30 mouse cellular contexts compared by ENCODE assay signal in genomic region chr4:153424324-153424723, GRCm38 (mm10). TPM values are rescaled to one million over a fixed set of nuclear protein-coding genes. Genes with fewer than 3 reads are reported as not detected.
DNase-seq lines count a peak whose midpoint lies in the region; ATAC-seq lines count a peak whose summit lies in the region.
"Had no signal": no experiment of that assay in that cellular context is flagged by ENCODE, and none has a peak within 500 bp of the region (broad histone marks: within the 10 kb centered on the region; RNA-seq: fewer than 3 reads in every experiment).

No protein-coding gene starts in this region.

- WGBS in hindbrain, embryonic 10.5 days, result 86% methylated on average over 10 of the region's 10 CpGs
- 86% methylated on average over 10 of the region's 10 CpGs for WGBS in hindbrain, embryonic 14.5 days
- WGBS in midbrain, embryonic 11.5 days, result 92% methylated on average over 10 of the region's 10 CpGs
- WGBS in midbrain, embryonic 14.5 days, result 90% methylated on average over 10 of the region's 10 CpGs
- 65% methylated on average over 10 of the region's 10 CpGs for WGBS in kidney, embryonic 16.5 days

- no peak overlapping the region for H3K4me2 ChIP-seq in hindbrain, embryonic 14.5 days (replicated peaks)
- no peak overlapping the region for H3K4me2 ChIP-seq in midbrain, embryonic 11.5 days
- no peak overlapping the region for H3K4me2 ChIP-seq in midbrain, embryonic 14.5 days (ENCODE audit: low read length)
- no peak overlapping the region for H3K4me2 ChIP-seq in kidney, embryonic 16.5 days (replicated peaks; ENCODE audit: low read depth, low read length)
- H3K4me2 ChIP-seq: forebrain, embryonic 13.5 days; intestine, embryonic 15.5 days; limb, embryonic 13.5 days; liver, embryonic 11.5 days; lung, embryonic 15.5 days; midbrain, embryonic 13.5 days had no signal

- 0 out of 2 replicates have a peak overlapping the region, but pooled peaks have one; percentile 35 for H3K27ac ChIP-seq in hindbrain, embryonic 10.5 days
- no peak overlapping the region for H3K27ac ChIP-seq in hindbrain, embryonic 14.5 days
- no peak overlapping the region for H3K27ac ChIP-seq in midbrain, embryonic 11.5 days (ENCODE audit: low read depth, low read length)
- no peak overlapping the region for H3K27ac ChIP-seq in midbrain, embryonic 14.5 days (replicated peaks; ENCODE audit: low read depth, low read length)
- H3K27ac ChIP-seq in kidney, embryonic 16.5 days (ENCODE audit: low read length), result no peak overlapping the region
- H3K27ac ChIP-seq: forebrain, embryonic 13.5 days; hindbrain, postnatal 0 days; intestine, embryonic 15.5 days; kidney, postnatal 0 days; limb, embryonic 13.5 days; lung, embryonic 15.5 days; midbrain, embryonic 13.5 days had no signal

- H3K4me3 ChIP-seq in hindbrain, embryonic 10.5 days, result no peak overlapping the region
- H3K4me3 ChIP-seq in hindbrain, embryonic 14.5 days (replicated peaks; ENCODE audit: low read length), result no peak overlapping the region
- H3K4me3 ChIP-seq in midbrain, embryonic 11.5 days (ENCODE audit: low read depth, low read length), result no peak overlapping the region
- H3K4me3 ChIP-seq in midbrain, embryonic 14.5 days (replicated peaks; ENCODE audit: low read depth, low read length), result no peak overlapping the region
- H3K4me3 ChIP-seq in kidney, embryonic 16.5 days (ENCODE audit: low read length), result no peak overlapping the region
- H3K4me3 ChIP-seq: forebrain, embryonic 13.5 days; intestine, embryonic 15.5 days; limb, embryonic 13.5 days; lung, embryonic 15.5 days; midbrain, embryonic 13.5 days had no signal

- peaks cover 4% of the 10 kb centered on the region for H3K36me3 ChIP-seq in hindbrain, embryonic 10.5 days
- H3K36me3 ChIP-seq in hindbrain, embryonic 14.5 days (replicated peaks; ENCODE audit: control insufficient read depth, insufficient read depth), result peaks cover 1% of the 10 kb centered on the region; the same call in 1 of the 2 replicates
- no peaks in the 10 kb centered on the region for H3K36me3 ChIP-seq in midbrain, embryonic 11.5 days (ENCODE audit: control insufficient read depth, insufficient read depth, low read length)
- no peaks in the 10 kb centered on the region for H3K36me3 ChIP-seq in midbrain, embryonic 14.5 days (ENCODE audit: control insufficient read depth, insufficient read depth, low read length)
- H3K36me3 ChIP-seq in kidney, embryonic 16.5 days (ENCODE audit: insufficient read depth, low read length), result no peaks in the 10 kb centered on the region
- H3K36me3 ChIP-seq: intestine, embryonic 15.5 days; limb, embryonic 13.5 days; lung, embryonic 15.5 days had no signal

- H3K27me3 ChIP-seq in hindbrain, embryonic 10.5 days (ENCODE audit: insufficient read depth, poor library complexity, severe bottlenecking), result no peaks in the 10 kb centered on the region
- H3K27me3 ChIP-seq in hindbrain, embryonic 14.5 days (ENCODE audit: control insufficient read depth, insufficient read depth, low read length), result no peaks in the 10 kb centered on the region
- no peaks in the 10 kb centered on the region for H3K27me3 ChIP-seq in midbrain, embryonic 11.5 days (ENCODE audit: control insufficient read depth, insufficient read depth, low read length)
- no peaks in the 10 kb centered on the region for H3K27me3 ChIP-seq in midbrain, embryonic 14.5 days (ENCODE audit: control insufficient read depth, insufficient read depth, low read length)
- H3K27me3 ChIP-seq in kidney, embryonic 16.5 days (ENCODE audit: insufficient read depth, low read length), result no peaks in the 10 kb centered on the region
- H3K27me3 ChIP-seq: CH12.LX; intestine, embryonic 15.5 days; limb, embryonic 13.5 days had no signal

- no peak for ATAC-seq in hindbrain, embryonic 14.5 days (ENCODE audit: low FRiP score)
- ATAC-seq in midbrain, embryonic 11.5 days (ENCODE audit: low FRiP score), result no peak
- no peak for ATAC-seq in midbrain, embryonic 14.5 days (ENCODE audit: low FRiP score, low TSS enrichment)
- ATAC-seq in kidney, embryonic 16.5 days (ENCODE audit: low FRiP score, low TSS enrichment), result no peak
- ATAC-seq: activated CD4-positive, CD25-positive, alpha-beta regulatory T cell, adult 4 months; forebrain, embryonic 13.5 days; hindbrain, postnatal 0 days; intestine, embryonic 15.5 days; midbrain, embryonic 13.5 days had no signal

- 0 out of 2 replicates have a peak, but pooled peaks cover under 1% of the 10 kb centered on the region for H3K9me3 ChIP-seq in hindbrain, embryonic 10.5 days
- no peaks in the 10 kb centered on the region for H3K9me3 ChIP-seq in hindbrain, embryonic 14.5 days (ENCODE audit: control insufficient read depth, low read length)
- H3K9me3 ChIP-seq in midbrain, embryonic 11.5 days (ENCODE audit: control insufficient read depth, low read length), result no peaks in the 10 kb centered on the region
- no peaks in the 10 kb centered on the region for H3K9me3 ChIP-seq in midbrain, embryonic 14.5 days (ENCODE audit: control insufficient read depth, low read length)
- no peaks in the 10 kb centered on the region for H3K9me3 ChIP-seq in kidney, embryonic 16.5 days (ENCODE audit: low read length)
- H3K9me3 ChIP-seq: intestine, embryonic 15.5 days; lung, embryonic 15.5 days had no signal

- intact Hi-C loops in left cerebral cortex, postnatal 14 days (cut with DNase I), result no loop called here

- H3K9ac ChIP-seq in hindbrain, embryonic 14.5 days, result no peak overlapping the region
- no peak overlapping the region for H3K9ac ChIP-seq in midbrain, embryonic 11.5 days (ENCODE audit: low read length)
- H3K9ac ChIP-seq in midbrain, embryonic 14.5 days (replicated peaks; ENCODE audit: low read length), result no peak overlapping the region
- H3K9ac ChIP-seq in kidney, embryonic 16.5 days (replicated peaks; ENCODE audit: low read length), result no peak overlapping the region
- H3K9ac ChIP-seq: forebrain, embryonic 13.5 days; intestine, embryonic 15.5 days; limb, embryonic 13.5 days; lung, embryonic 15.5 days; midbrain, embryonic 13.5 days had no signal

- H3K4me1 ChIP-seq in hindbrain, embryonic 10.5 days (replicated peaks), result peaks cover 52% of the 10 kb centered on the region
- H3K4me1 ChIP-seq in hindbrain, embryonic 14.5 days (replicated peaks; ENCODE audit: control insufficient read depth, insufficient read depth, low read length), result 0 out of 2 replicates have a peak, but pooled peaks cover 9% of the 10 kb centered on the region
- peaks cover 4% of the 10 kb centered on the region for H3K4me1 ChIP-seq in midbrain, embryonic 11.5 days (ENCODE audit: control insufficient read depth, insufficient read depth, low read length)
- no peaks in the 10 kb centered on the region for H3K4me1 ChIP-seq in midbrain, embryonic 14.5 days (ENCODE audit: control insufficient read depth, insufficient read depth, low read length)
- no peaks in the 10 kb centered on the region for H3K4me1 ChIP-seq in kidney, embryonic 16.5 days (ENCODE audit: insufficient read depth, low read length)
- H3K4me1 ChIP-seq: intestine, embryonic 15.5 days; lung, embryonic 15.5 days had no signal

- no peak for DNase-seq in hindbrain, embryonic 10.5 days (ENCODE audit: low spot score)
- DNase-seq in hindbrain, embryonic 14.5 days (ENCODE audit: low spot score), result no peak
- peak; percentile 19 for DNase-seq in midbrain, embryonic 11.5 days (ENCODE audit: low spot score, missing footprints)
- no peak for DNase-seq in midbrain, embryonic 14.5 days
- DNase-seq in left cerebral cortex, postnatal 14 days (ENCODE audit: low spot score in 2 of 2), result peak; percentile 58 to 83
- DNase-seq in telencephalon, adult 2 months (ENCODE audit: low read depth, low spot score), result peak; percentile 60
- DNase-seq in adrenal gland, postnatal 10 days, result no peak
- DNase-seq: adrenal gland, adult 2 months; cerebellum, adult 11 months; cerebellum, adult 9-10 months; cerebellum, postnatal 36 days; heart, postnatal 14 days; kidney, adult 2 months; layer of hippocampus, adult 9-11 months; thymus, adult 18-20 months; thymus, postnatal 25 days had no signal

RNA-seq across cellular contexts. Expression of gene Ajap1, which starts 58.3 kb away (rescaled TPM):
- 2.6 and 3.5 TPM in 2 replicates for polyA plus RNA-seq in hindbrain, embryonic 10.5 days (2016; fragmentation: Nextera tagmentation; extraction: Ambion mirVana)
- 16.3 and 18.5 TPM in 2 replicates for polyA plus RNA-seq in hindbrain, embryonic 14.5 days (2014; fragmentation: Nextera tagmentation; extraction: Ambion mirVana)
- 2.1 TPM in 2 replicates for polyA plus RNA-seq in midbrain, embryonic 11.5 days (2014; fragmentation: Nextera tagmentation; extraction: Ambion mirVana)
- polyA plus RNA-seq in midbrain, embryonic 14.5 days (2014; fragmentation: Nextera tagmentation; extraction: Ambion mirVana), result 8.9 and 9.8 TPM in 2 replicates
- 10 to 100 TPM; 55.6 to 59.1 TPM for total RNA-seq in left cerebral cortex, postnatal 14 days (2021)
- polyA plus RNA-seq in kidney, embryonic 16.5 days (2015; fragmentation: Nextera tagmentation; extraction: Ambion mirVana), result 1.5 and 2.6 TPM in 2 replicates
- 1 to 10 TPM; 4.9 to 8.5 TPM for total RNA-seq in adrenal gland, postnatal 10 days (2021)
- total RNA-seq: CH12.LX; megakaryocyte progenitor cell, adult 5-6 weeks; monocyte, adult 5-6 weeks had no signal
- polyA plus RNA-seq: activated CD4-positive, CD25-positive, alpha-beta regulatory T cell, adult 4 months; heart, embryonic 14.5 days had no signal

Comparison
In these comparisons a context has a peak if more than half of its experiments do, and no peak if none do; other contexts are left out.
1. DNase-seq: peak in midbrain, embryonic 11.5 days (single experiment), left cerebral cortex, postnatal 14 days (2 of 2) and telencephalon, adult 2 months (single experiment); none in hindbrain, embryonic 10.5 days (single experiment), hindbrain, embryonic 14.5 days (single experiment), midbrain, embryonic 14.5 days (single experiment) and adrenal gland, postnatal 10 days (single experiment).